Mouse (Mus musculus): ENCODE data around the gene Plppr4.
A peak's percentile ranks its signal among the peaks of the same experiment; 100 is the strongest.

Plppr4 gene

DNA sequence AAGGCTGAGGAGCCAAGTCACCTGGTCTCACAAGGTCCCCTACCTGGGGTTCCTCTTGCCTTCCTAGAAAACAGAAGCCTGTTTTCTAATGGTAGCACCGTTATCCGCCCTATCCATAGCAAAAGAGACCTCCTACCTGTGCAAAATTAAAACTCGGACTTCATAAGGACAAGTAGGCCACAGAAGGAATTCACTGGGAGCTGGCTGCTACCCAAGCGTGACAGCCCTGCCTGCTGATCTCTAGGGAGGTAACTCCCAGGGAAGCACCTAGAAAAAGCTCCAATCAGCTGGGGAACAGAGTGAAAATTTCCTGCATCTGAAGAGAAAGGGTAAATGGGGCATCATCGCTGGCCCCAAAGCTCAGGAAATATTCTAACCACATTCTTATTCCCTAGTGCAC, at the start of gene Plppr4:
TSS of gene Plppr4 (minus strand) at position 349 of the 400 bp plus-strand sequence.
- DNase-seq: peak; percentile 43 to 69

DNA sequence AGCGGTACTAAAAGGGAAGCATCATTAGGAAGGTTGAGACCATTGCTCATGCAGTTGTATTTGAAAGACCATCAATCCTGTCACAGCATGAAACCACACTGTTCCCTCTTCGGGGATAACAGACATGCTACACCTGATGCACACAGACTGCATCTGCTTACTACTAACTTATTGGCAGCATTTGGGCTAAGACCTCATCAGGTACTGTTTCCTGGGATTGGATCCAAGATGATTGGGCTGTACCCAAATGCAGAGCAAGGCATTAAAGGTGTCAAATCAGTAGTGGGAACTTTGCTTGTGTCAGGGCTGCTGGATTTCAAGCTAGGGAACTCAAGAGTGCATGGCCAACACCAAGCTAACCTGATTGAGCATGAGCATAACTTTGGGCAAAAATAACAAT, 45.1 kb upstream of the Plppr4 start:
- no peak for DNase-seq

DNA sequence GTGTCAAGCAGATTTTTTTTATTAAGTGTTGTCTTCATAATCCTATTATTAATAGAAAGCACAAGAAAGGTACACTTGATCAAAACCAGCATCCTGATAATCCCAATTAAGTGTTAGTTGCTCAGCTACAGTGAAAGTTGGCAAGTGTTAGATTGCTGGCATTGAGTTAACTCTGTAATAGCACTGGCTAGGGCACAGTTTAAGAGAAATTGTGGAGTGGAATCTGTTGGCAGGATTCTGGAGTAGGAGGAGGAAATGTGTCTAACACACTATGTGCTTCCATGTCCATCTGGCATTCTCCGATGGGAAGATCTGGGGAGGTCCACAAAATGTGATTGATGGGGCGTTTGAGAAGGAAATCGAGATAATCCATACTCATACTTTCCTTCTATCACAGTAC, 43.1 kb upstream of the Plppr4 start:
- DNase-seq: no peak

DNA sequence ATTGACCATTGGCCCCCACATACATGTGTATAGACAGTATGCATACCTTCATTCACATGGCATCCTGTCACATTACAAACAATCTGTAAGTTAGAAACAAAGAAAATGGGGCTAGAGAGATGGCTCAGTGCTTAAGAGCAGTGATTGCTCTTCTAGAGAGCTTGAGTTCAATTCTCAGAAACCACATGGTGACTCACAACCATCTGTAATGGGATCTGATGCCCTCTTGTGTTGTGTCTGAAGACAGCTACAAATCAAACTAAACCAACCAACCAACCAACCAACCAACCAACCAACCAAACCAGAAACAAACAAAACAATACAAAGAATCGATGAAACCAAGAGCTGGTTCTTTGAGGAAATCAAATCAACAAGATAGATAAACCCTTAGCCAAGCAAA, 5.4 kb upstream of the Plppr4 start:
- DNase-seq: no peak

DNA sequence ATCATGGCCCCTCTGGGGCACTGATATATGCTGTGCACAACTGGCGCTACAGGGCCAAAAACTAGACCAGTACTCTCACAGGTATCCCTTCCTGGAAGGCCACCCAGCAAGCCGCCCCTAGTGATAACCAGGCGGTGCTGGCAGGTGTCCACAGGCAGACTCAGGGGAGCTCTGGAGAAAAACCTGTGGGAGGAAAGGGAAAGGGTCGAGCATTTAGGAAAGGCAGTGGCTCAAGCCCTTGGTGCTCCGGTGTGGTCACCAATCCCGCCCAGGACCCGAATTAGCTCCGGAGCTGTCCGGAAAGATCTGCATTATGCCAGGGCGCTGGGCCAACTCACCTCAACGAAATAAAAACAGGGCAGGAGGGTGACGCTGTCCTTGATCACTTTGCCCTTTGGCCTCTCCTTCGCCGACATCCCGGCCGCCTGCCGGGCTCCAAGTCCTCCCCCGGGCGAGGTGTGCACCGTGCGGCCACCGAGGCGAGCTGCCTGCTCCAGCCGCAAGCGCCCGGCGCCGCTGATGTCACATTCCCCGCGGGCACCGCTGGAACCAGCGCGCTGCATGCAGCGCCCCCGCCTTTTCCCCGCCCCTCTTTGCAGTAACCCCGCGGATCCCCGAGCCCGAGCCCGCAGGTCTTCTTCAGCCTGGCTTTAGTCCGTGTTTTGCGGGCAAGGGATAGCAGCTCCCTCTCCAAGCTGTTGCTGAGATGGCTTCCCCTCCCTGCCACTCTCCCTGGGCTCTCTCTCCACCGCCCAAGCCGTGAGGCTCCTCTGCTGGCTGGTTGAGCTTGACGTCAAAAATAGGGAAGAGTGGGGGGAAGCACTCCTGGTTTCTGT, 772 bp downstream of the Plppr4 start:
- peak; percentile 53 to 74 for DNase-seq

DNA sequence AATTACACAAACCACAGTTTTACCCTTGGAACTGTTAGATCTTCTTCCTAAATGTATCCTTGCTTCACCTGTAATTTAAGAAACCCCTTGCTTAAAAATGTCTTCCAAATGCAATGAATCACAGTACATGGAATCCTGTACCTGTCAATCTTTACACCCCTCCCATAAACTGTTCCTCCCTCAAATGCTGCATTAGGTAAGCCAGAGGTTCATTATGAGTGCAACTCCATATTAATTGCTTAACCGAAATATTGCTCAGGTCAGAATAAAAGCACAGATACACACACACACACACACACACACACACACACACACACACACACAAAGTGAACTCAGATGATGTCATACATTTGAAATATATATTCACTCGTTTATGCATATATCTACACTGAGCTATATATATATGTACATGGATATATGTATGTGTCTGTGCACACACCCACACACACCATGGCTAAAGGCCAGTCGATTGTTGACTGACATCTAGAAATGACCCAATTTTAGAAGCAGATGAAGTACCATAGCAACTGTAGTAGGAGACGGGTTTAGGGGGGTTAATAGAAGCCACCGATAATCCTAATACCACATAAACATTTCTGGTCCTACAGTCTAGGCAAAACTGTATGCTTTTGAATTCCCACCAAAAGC, 1.6 kb downstream of the Plppr4 start:
- no peak for DNase-seq

DNA sequence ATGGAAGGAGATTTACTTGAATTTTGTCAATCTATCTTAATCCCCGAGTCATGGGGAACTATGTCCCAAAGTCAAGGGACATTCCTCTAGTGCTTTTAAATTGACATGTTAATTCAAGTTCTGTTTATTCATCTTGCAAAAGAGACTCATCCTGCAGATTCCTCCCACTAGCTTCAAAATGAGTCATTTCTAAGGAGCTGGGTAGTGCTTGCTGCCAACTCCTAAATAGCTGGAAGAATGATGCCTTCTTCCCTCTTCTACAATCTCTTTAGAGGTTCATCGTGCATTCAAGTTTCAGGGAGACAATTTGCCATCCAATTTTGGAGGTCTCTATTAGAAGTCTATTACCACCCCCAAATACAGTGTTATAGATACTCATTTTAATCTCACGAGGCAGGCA, 3.3 kb downstream of the Plppr4 start:
- DNase-seq: no peak

DNA sequence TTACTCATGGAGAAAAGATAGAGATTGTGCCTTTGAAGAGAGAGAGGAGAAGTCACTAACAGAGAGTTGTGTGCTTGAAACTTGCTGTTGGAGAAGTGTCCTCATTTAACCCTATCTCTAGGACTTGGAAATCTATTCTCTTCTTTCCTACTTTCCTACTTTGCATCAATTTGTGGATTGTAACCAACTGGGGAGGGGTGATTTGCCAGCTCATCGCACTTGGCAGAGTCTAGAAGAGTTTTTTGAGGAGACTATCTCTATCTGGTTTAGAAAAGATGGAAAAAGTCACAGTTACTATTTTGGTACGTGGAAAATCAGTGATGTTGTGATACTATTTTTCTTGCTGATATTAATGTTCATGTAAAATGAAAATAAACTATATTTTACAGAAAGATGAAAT, 6.7 kb downstream of the Plppr4 start:
- no peak for DNase-seq

DNA sequence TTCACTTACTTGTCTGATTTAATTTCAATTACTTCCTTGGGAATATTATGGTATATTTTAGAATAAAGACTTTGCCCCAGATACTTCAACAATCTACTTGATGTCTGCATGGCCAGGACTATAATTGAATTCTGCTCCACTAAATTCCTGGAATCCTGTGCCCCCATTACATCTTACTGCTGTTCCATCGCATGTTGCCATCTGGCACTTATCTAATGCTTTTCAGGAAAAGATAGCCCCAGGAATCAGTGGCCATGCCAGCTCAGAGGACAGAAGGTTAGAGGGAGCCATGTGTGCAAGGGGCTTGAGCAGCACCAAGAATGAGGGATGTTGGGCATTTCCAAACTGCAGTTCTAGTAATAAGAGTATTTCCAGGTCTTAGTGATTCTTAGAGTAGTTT, 14.3 kb downstream of the Plppr4 start:
- DNase-seq: no peak

DNA sequence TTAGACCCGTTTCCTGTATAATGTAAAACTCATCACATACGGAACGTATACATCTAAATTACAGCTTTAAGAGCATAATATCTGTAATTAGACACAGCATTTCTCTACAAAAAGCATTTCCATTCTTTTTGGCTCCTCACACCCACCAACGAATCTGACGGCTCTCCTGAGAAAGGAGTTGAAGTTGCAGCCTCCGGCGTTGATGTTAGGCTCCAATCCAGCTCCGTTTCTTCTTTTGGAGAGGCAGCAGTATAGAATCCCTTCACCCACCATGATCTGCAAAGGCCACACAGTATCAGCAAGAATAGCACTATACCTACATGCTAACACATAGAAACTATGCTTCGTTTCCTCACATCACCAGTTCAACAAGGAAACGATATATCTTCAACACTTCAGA, 29.2 kb downstream of the Plppr4 start:
- no peak for DNase-seq

DNA sequence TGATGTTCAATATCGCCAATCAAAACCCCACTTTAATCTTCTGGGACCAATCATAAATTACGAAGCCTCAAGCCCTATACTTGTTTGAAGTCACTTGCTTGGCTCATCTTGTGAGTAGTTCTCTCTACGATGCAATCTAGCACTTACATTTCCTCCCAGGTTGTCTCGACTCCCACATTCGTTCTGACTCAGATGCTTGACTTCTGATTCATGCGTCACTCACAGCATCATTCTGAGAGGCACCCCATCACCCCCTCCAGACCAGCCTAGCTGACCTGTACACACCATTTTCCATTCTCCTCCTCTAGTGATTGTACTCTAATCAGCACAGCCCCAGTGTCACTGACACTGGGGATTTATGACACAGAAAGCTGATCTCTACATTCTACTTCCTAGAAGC, 31.2 kb downstream of the Plppr4 start:
- DNase-seq: no peak

DNA sequence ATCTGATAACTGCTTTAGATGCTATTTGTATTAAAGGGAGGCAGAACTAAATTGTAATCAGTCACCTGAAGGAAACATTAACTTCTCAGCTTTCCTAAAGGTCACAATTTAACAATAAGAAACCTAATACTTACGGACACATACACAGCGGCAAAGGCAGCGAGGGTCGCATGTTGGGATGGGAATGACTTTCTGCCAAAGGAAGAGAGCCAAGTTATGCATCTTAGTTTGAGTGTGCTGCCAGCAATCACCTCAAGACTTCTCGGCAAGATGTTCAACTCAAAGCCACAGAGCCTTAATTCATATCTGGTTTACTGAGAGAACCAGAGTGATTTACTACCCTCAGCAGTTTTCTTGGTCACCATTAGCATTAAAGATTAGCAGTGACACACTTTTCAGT, 34.1 kb downstream of the Plppr4 start:
- DNase-seq: no peak

DNA sequence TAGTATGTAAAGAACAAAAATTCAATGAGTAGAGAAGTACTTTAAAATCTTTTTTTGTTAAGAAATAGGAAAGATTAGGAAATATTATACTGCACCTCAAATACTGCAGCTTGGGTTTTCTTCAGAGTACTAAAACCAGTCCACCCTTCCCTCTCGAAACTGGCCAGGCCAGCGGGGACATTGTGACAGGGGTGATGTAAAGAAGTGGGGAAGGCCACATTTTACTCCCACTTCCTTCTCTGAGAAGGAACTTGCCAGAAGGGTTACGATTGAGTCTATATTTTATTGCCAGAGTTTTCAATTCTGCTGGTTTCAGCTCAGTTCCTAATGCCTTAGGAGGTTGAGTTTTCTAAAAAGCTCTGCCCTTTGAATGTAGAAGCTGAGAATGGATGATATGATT, 41.0 kb downstream of the Plppr4 start:
- no peak for DNase-seq

DNA sequence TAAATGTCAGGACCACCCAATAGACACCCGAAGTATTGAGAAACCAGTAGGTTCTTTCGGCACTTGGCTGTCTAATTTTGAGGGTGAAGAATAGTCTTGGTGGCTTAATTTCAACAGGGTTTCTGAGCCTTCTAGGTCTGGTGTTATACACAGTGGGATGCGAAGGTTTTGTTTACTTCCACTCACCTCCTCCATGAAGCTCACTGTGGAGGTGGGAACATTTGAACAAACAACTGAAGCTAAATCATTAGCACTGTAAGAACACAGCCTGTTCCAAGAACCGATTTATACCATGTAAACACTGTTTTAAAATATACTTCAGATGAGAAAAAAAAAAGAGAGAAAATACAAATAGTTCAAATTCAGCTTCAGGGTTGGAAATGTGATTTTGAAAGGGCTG, 47.3 kb downstream of the Plppr4 start:
- DNase-seq: no peak

DNA sequence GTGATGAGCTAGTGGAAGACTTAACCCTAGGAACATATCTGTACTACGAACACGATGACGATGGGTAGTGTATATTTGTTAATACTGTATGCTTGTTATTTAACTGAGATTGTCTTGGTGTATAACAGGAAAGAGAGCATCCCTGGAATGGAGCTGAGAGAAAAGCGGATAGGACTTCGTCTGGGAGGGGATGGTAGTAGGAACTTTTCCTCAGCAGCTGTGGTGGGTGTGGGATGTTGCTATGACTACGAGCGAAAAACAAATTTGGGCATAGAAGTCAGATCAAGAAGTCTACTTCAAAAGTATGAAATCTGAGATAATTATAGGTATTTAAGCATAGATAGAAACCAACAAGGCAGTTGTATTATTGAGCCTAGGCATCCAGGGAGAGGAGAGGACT, 48.6 kb downstream of the Plppr4 start:
- DNase-seq: no peak

DNA sequence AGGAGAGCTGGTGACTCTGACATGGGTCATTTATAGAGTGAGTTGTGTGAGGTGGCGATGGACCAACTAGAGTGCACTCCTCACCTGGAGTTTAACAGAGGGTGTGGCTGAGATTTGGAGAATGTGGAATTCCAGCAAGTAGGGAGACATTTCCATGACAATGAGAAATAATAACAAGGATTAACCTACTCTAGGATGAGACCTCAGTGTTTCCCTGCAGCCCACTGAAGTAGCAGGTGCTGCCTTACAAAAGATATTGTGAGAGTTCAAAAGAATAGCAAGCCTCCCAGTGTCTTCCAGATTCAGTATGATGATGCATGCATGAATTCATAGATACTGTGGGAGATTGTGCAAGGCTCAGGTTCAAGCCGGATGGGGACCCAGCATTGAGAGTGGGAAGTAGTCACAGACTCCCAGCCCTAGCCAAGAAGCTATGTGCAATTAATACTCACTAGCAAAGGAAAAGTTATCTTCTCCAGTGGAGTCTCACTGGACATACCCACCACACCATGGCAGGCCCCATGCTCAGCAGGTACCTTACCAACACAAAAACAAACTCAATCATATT, 49.8 kb downstream of the Plppr4 start:
- no peak for DNase-seq

DNA sequence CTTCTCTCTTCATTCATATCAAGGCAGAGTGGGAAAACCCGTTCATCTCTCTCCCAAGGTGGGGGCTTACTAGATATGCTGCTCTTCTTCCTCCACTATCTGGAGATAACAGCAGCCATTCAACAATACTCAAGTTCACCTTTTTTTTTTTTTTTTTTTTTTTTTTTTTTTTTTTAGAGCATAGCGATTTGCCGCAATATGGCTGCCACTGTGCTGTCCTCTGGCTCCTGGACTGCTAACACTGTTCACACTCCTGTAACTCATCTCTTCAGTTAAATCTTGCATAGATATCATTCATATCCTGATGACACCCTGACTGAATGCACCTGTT, 51.1 kb downstream of the Plppr4 start:
- no peak for DNase-seq

DNA sequence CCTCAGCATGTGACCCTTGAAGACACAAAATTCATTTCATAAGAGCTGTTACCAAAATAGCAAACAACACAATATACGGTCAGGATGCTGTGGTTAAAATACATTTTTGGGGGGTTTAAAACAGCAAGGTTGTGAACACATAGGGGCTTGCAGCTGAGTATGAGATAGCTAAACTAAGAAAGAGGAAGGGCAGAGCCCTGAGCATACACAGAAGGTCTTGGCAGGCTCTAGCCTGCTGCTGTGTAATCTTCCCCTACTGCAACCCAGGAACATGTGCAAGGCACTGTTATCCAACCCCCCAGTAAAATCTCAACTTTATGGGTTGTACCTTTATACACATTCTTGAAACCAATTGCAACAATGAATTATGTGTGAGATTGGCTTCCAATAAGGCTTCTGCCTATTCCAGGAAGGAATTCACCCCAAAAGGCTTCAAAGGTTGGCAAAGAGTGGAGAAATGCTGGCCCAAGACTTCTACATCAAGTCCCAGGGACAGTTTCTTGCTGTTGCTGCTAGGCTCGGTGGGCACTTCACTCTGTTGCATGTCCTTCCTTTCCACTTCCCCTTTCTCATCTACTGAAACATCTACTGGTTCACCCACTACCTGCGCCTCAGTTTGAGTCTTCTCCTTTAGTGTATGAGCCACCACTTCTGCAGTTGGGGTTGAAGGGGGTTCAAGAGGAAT, 51.6 kb downstream of the Plppr4 start:
- DNase-seq: no peak

DNA sequence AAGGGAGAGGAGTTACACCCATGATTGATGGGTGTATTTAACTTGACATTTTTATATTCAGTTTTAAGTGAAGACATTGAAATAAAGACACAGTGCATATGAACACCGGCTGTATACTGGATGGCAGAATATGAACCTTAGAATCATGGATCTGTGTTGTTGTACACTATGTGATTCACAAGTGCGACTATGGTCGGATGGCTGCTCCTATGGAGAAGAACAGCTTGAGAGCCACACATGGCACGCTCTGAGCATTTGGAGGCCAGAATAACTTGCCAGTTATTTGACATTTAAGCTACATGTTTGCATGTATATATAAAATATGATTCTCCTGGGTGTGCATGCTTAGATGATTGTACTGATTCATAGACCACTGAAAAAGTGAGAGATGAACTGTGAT, 53.1 kb downstream of the Plppr4 start:
- no peak for DNase-seq

DNA sequence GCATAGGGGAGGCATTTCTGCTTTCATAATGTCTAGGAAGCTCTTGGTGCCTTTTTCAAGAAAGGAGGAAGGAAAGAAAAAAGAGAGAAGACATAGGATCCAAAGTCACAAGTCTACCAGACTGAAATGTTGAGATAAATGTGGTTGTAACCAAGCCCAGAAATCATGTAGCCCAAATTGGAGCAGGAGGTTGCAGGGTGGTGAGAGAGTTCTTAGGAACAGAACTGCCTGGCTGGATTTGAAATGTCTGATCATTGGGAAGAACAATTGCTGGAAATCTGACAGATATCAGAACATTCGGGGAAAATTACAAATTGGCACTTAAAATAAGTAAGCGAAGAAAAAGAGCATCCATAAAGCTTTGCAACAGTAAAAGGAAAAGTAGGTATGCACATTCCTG, 56.6 kb downstream of the Plppr4 start:
- no peak for DNase-seq

DNA sequence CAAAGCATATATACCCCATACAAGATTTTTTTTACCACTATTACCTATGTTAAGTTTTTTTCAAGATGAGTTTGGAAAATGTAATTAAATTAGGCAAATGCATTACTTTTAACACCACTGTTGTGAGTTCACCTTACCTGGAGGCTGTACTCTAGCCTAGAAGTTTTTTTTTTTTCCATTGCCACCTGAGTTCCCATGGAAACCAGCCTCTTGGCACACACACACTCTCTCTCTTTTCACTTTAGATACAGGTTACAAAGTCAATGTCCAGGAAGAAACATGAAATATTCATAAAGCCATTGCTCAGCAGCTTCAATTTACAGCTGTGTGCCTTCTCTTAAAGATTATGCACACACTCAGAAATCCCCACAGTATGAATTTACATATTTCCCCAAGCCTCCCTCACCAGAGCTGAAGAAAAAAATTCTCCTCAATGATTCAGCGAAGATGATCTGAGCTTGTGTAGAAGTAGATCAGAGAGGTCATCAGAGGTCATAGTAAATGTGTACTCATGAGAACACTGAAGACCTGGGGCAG, 59.9 kb downstream of the Plppr4 start:
- peak in 1 of 2 experiments; percentile 4 for DNase-seq

DNA sequence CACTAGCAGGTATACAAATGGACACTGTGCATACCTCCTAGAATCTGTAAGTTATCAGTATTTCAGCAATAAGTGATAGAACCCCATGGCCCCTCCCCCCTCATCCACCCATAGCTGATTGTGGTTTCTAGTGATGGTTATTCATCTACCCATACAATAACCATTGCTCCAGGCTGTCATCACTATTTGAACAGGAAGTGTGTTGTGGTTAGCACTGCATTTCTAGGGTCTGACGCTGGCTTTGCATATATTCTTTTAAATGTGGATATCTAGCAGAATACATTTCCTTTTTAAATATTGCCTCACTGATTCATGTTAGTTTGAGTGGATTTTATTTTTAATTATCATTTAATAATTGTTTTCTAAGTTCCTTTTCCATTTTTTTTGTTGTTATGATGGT, 62.9 kb downstream of the Plppr4 start:
- DNase-seq: no peak

DNA sequence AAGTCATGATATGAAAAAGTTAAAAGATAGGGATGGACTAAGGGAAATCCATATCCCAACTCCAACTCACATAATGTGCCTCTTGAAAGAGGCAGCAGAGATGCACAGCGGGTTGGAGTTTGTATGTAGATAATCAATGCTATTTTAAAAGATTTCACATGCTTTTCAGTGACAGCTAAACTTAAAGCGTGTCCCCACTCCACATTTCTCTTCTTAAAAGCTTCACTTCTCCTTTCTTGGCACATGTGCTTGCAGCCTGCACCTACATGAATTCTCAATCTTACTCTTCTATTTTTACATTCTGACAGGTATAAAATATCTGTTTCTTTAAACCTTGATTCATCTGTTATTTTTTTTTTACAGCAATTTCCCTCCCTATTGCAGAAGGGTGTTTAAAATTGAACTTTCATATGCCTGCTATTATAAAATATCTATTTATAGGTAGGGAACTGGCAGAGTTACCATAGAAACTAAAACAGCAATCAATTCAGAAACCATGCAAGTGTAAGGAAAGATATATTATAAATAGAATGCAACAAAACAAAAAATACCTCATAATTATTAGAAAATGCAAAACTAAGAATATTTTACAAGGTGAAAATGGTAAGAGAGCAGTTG, 66.3 kb downstream of the Plppr4 start:
- DNase-seq: no peak

All from kidney, postnatal 36 days (tissue).